Mouse (Mus musculus): ENCODE measurements around the gene Zfp831. TPM values are rescaled to one million over a fixed set of nuclear protein-coding genes. Genes with fewer than 3 reads are reported as not detected.

Gene Zfp831
- polyA plus RNA-seq, 1 experiment from 2014 or later, result not detected

DNA sequence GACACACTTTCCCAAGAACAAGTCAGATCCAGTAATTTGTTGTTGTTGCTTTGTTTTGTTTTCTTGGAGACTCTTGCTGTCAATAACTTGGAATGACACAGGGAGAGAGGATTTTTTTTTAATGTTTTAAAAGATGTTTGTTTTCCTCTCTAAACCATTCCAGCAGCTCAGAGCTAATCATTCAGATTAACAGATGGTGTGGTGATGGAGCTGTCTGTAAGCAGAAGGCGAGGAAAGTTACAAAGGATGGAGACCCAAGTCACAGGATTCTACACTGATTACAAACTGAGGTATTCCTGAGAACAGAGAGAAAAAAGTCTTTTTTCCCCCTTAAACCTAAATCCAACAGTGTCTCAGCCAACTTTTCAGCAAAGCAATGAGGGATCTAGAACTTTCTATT, 19.3 kb downstream of the Zfp831 start:
- H3K27ac ChIP-seq (ENCODE audit: low read depth), result no peak overlapping the region
- H3K4me2 ChIP-seq, result no peak overlapping the region
- 50% methylated on average over 1 of the region's 1 CpGs for WGBS
- no peak overlapping the region for H3K9ac ChIP-seq
- H3K27me3 ChIP-seq (ENCODE audit: insufficient read depth, low read length), result no peaks in the 10 kb centered on the region
- no peaks in the 10 kb centered on the region for H3K4me1 ChIP-seq (ENCODE audit: insufficient read depth)
- DNase-seq (no peak), ATAC-seq (ENCODE audit: insufficient read depth) (no peak)
- H3K36me3 ChIP-seq (ENCODE audit: insufficient read depth), result no peaks in the 10 kb centered on the region
- TF ChIP-seq CTCF (IDR thresholded peaks at IDR 0.05; ENCODE audit: low read depth), result no peak
- no peaks in the 10 kb centered on the region for H3K9me3 ChIP-seq (ENCODE audit: low read depth, low read length)
- no peak overlapping the region for H3K4me3 ChIP-seq (ENCODE audit: low read depth, low read length)

DNA sequence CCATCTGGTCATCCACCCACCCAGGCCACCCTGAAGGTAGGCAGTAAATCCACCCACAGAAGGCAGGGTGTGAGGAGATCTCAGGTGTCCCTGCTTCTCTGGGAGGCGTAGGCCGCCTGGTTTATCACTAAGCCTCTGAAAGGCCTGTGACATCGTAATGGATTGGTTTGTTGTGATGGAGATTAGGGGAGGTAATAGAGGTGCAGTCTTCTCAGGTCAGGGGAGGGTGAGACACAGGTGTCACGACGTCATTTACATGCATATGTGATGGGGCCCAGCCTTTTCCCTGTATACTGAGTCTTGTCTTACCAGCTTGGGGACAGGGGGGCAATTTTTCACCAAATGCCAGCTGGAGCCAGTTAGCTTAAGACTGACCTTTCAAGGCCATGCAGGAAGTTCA, 22.1 kb downstream of the Zfp831 start:
- Histone ChIP-seq H3K27me3 (ENCODE audit: insufficient read depth, low read length) (no peaks in the 10 kb centered on the region), H3K27ac (ENCODE audit: low read depth) (no peak overlapping the region), H3K9ac (no peak overlapping the region), H3K9me3 (ENCODE audit: low read depth, low read length) (no peaks in the 10 kb centered on the region), H3K36me3 (ENCODE audit: insufficient read depth) (no peaks in the 10 kb centered on the region), H3K4me3 (ENCODE audit: low read depth, low read length) (no peak overlapping the region), H3K4me1 (ENCODE audit: insufficient read depth) (no peaks in the 10 kb centered on the region), H3K4me2 (no peak overlapping the region)
- WGBS, result 35% methylated on average over 5 of the region's 5 CpGs
- DNase-seq, result no peak
- TF ChIP-seq CTCF (IDR thresholded peaks at IDR 0.05; ENCODE audit: low read depth), result no peak
- no peak for ATAC-seq (ENCODE audit: insufficient read depth)

DNA sequence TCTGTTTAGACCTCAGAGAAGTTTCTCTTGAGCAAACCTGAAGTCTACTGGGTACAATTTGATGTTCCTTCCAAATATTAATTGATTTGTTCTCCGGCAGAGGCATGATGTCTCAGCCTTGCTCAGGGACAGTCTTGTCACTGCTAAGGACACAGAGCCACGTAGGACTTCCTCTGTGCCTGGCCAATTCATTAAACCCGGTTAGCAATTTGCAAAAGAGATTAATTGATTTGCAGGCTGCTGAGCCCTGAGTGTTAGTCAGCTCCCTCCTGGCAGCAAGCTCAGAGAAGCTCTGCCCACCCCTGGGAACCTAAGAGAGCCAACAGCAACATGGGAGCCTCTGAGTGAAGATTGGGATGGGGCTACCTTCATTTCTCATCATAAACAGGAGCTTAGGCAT, 25.5 kb downstream of the Zfp831 start:
- no peak for TF ChIP-seq CTCF (IDR thresholded peaks at IDR 0.05; ENCODE audit: low read depth)
- no peak overlapping the region for H3K27ac ChIP-seq (ENCODE audit: low read depth)
- 50% methylated on average over 3 of the region's 3 CpGs for WGBS
- no peak overlapping the region for H3K9ac ChIP-seq
- no peaks in the 10 kb centered on the region for H3K27me3 ChIP-seq (ENCODE audit: insufficient read depth, low read length)
- no peaks in the 10 kb centered on the region for H3K36me3 ChIP-seq (ENCODE audit: insufficient read depth)
- no peak overlapping the region for H3K4me2 ChIP-seq
- no peak for ATAC-seq (ENCODE audit: insufficient read depth)
- no peaks in the 10 kb centered on the region for H3K9me3 ChIP-seq (ENCODE audit: low read depth, low read length)
- no peaks in the 10 kb centered on the region for H3K4me1 ChIP-seq (ENCODE audit: insufficient read depth)
- no peak overlapping the region for H3K4me3 ChIP-seq (ENCODE audit: low read depth, low read length)
- no peak for DNase-seq

DNA sequence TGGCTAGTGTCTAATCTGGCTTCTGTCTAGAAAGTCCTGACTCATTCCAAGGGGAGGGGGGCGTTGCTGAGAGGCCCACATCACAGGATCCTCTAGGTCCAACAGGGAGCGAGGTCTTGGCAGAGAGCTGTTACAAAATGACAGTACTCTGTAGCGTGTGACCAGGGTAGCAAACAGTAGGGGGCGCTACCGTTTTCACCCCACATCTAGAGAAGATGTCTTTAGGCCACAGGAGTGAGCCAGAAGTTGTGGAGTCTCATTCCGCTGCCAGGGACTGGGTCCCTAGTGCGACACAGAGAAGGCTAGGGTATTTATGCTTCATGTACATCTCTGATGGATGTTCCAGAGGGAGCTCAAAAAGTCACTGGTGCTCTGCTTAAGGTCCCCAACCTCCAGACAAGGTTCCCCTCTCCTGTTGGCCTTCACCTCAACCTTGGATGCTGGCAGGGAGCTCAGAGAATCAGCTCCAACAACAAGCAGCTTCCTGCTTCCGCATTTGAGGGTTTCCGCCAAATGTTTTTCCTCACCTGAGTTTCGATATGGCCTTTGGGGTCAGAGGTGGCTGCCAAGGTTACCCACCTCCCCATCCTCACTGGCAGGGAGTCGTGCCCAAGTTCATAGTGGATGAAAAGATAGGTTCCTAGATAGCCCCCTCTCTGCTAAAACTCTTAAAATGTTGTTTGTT, 29.3 kb downstream of the Zfp831 start:
- no peaks in the 10 kb centered on the region for H3K4me1 ChIP-seq (ENCODE audit: insufficient read depth)
- WGBS, result 25% methylated on average over 11 of the region's 11 CpGs
- H3K9me3 ChIP-seq (ENCODE audit: low read depth, low read length), result no peaks in the 10 kb centered on the region
- H3K36me3 ChIP-seq (ENCODE audit: insufficient read depth), result no peaks in the 10 kb centered on the region
- no peak overlapping the region for H3K4me3 ChIP-seq (ENCODE audit: low read depth, low read length)
- peak overlapping the region; percentile 88 for H3K4me2 ChIP-seq
- ATAC-seq (ENCODE audit: insufficient read depth) (no peak), DNase-seq (peak; percentile 21)
- no peaks in the 10 kb centered on the region for H3K27me3 ChIP-seq (ENCODE audit: insufficient read depth, low read length)
- no peak overlapping the region for H3K27ac ChIP-seq (ENCODE audit: low read depth)
- peak; percentile 43 for TF ChIP-seq CTCF (IDR thresholded peaks at IDR 0.05; ENCODE audit: low read depth)
- no peak overlapping the region for H3K9ac ChIP-seq

DNA sequence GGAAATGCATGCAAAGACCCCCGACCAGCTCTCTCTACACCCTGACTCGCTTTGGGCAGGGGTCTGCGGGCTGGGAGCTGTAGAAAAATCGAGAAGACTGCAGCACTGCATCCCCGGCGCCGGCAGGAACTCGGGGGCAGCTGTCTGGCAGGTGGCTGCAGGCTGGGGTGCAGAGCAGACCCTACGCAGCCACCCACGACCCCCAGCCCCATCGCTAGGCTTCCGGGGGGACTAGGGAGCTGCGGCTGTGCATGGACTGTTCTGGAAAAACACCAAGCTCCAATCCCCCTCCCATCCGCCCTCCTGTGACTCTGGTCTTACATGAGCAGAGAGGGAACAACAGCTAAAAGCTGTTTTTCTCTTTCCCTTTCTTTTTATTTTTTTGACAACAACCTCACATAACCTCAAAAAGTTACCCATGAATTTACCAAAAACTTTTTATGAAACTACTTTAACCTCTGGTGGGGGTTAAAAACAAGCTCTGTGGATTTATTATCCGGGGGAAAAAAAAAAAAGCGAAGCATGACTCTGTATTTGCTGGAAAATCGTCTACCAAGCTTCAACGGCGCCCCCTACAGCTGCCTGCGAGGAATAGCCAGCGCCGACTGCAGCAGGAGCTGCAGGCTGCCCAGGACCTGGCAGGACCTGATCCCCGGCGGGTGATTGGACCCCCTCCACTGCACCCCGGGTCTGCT, 30.4 kb downstream of the Zfp831 start:
- Histone ChIP-seq H3K27me3 (ENCODE audit: insufficient read depth, low read length) (no peaks in the 10 kb centered on the region), H3K9ac (peak overlapping the region; percentile 54), H3K4me3 (ENCODE audit: low read depth, low read length) (peak overlapping the region; percentile 38), H3K4me1 (ENCODE audit: insufficient read depth) (no peaks in the 10 kb centered on the region), H3K4me2 (peak overlapping the region; percentile 88), H3K9me3 (ENCODE audit: low read depth, low read length) (no peaks in the 10 kb centered on the region), H3K36me3 (ENCODE audit: insufficient read depth) (no peaks in the 10 kb centered on the region), H3K27ac (ENCODE audit: low read depth) (peak overlapping the region; percentile 73; the same call in 1 of the 2 replicates)
- peak; percentile 97 for DNase-seq
- TF ChIP-seq CTCF (IDR thresholded peaks at IDR 0.05; ENCODE audit: low read depth), result peak; percentile 86
- WGBS, result 0% methylated on average over 25 of the region's 25 CpGs
- ATAC-seq (ENCODE audit: insufficient read depth), result peak; percentile 84

DNA sequence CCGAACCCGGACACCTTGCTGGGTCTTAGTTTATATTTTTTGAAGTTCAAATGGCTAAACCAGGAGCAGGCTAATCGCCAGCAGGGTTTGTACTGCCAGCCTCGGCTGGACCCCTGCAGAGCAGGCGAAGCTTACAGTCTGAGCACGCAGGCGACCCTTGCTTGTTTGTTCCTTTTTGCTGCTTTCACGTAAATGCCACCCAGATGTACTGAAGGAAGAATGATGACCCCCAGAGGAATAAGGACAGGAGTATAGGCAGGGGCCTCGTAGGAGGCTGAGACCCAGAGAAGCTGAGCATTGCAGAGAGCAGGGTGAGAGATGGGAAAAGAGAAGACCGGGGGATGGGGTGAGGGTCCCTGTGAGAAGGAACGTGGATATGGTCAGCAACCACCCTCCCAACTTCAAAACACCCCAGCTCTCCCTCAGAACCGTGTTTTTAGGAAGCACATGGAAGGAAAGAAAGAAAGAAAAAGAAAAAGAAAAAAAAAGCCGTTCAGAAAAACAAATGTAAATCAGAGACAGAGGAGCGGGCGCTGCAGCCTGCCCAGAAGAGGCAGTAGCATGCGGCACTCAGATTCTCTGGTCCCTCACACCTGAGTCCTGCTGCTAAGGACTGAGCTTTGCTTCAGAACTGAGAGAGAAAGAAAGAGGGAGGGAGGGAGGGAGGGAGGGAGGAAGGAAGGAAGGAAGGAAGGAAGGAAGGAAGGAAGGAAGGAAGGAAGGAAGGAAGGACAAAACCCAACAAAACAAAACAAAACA, 31.1 kb downstream of the Zfp831 start:
- WGBS, result 3% methylated on average over 16 of the region's 16 CpGs
- Histone ChIP-seq H3K9me3 (ENCODE audit: low read depth, low read length) (no peaks in the 10 kb centered on the region), H3K9ac (peak overlapping the region; percentile 38), H3K4me1 (ENCODE audit: insufficient read depth) (no peaks in the 10 kb centered on the region), H3K27ac (ENCODE audit: low read depth) (no peak overlapping the region), H3K4me3 (ENCODE audit: low read depth, low read length) (peak overlapping the region; percentile 38), H3K4me2 (peak overlapping the region; percentile 88), H3K36me3 (ENCODE audit: insufficient read depth) (no peaks in the 10 kb centered on the region), H3K27me3 (ENCODE audit: insufficient read depth, low read length) (no peaks in the 10 kb centered on the region)
- DNase-seq (peak; percentile 31), ATAC-seq (ENCODE audit: insufficient read depth) (peak; percentile 49)
- TF ChIP-seq CTCF (IDR thresholded peaks at IDR 0.05; ENCODE audit: low read depth), result no peak

DNA sequence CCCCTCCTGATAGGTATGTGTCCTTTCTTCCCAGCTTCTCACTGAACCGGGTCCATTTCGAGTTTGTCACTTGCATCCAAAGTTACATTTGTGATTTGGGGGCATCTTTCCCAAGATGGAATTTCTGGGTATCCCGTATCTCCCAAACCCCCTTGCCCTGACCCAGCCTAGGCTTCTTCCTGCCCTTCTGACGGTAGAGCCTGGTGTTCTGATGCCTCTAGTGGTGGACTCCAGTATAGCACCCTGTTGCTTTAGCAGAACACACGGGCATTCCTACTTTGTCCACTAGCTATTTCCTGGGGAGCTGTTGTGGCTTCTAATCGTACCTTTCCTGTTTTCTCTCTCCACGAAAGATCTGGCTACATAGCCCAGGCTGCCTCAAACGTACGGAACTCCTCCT, 32.3 kb downstream of the Zfp831 start:
- no peaks in the 10 kb centered on the region for H3K9me3 ChIP-seq (ENCODE audit: low read depth, low read length)
- H3K4me3 ChIP-seq (ENCODE audit: low read depth, low read length), result no peak overlapping the region
- WGBS, result 17% methylated on average over 9 of the region's 9 CpGs
- H3K27me3 ChIP-seq (ENCODE audit: insufficient read depth, low read length), result no peaks in the 10 kb centered on the region
- ATAC-seq (ENCODE audit: insufficient read depth), result peak; percentile 63; the same call in 1 of the 2 replicates
- TF ChIP-seq CTCF (IDR thresholded peaks at IDR 0.05; ENCODE audit: low read depth), result peak; percentile 96
- H3K36me3 ChIP-seq (ENCODE audit: insufficient read depth), result no peaks in the 10 kb centered on the region
- no peak overlapping the region for H3K9ac ChIP-seq
- peak overlapping the region; percentile 31; the same call in 1 of the 2 replicates for H3K4me2 ChIP-seq
- DNase-seq, result peak; percentile 91
- H3K27ac ChIP-seq (ENCODE audit: low read depth), result no peak overlapping the region
- H3K4me1 ChIP-seq (ENCODE audit: insufficient read depth), result no peaks in the 10 kb centered on the region

Data from lung, embryonic 14.5 days (tissue).